Mouse (Mus musculus) ovary, adult 18-20 months (tissue): ENCODE measurements around the gene Gpam.

ENCODE experiments used
- DNase-seq: peaks from one replicate; pipeline ENCODE4 v3.0.0; 2022; ENCODE audit warnings: low spot score, mixed read lengths

Gene Gpam

GRCm38 (mm10) chr19:55138506-55138905, 11.5 kb upstream of the Gpam start:
- DNase-seq: peak; percentile 51

- no peak for DNase-seq
Measured at GRCm38 (mm10) chr19:55137884-55138283, 10.8 kb upstream of the Gpam start.

GRCm38 (mm10) chr19:55136693-55137427, 9.8 kb upstream of the Gpam start:
- DNase-seq: no peak

GRCm38 (mm10) chr19:55135918-55136317, 8.9 kb upstream of the Gpam start:
- DNase-seq: no peak

- no peak for DNase-seq
Measured at GRCm38 (mm10) chr19:55134521-55134920, 7.5 kb upstream of the Gpam start.

GRCm38 (mm10) chr19:55132476-55132875, 5.4 kb upstream of the Gpam start:
- DNase-seq: peak; percentile 44

GRCm38 (mm10) chr19:55131747-55132146, 4.7 kb upstream of the Gpam start:
- peak; percentile 25 for DNase-seq

GRCm38 (mm10) chr19:55128469-55128868, 1.4 kb upstream of the Gpam start:
- DNase-seq: no peak

- DNase-seq: no peak
Measured at GRCm38 (mm10) chr19:55125456-55125855, 1.6 kb downstream of the Gpam start.

- no peak for DNase-seq
Measured at GRCm38 (mm10) chr19:55123001-55123536, 4.0 kb downstream of the Gpam start.

GRCm38 (mm10) chr19:55122351-55122980, 4.6 kb downstream of the Gpam start:
- DNase-seq: no peak

- no peak for DNase-seq
Measured at GRCm38 (mm10) chr19:55121836-55122235, 5.2 kb downstream of the Gpam start.

- DNase-seq: no peak
Measured at GRCm38 (mm10) chr19:55120518-55121244, 6.4 kb downstream of the Gpam start.

GRCm38 (mm10) chr19:55119541-55119940, 7.5 kb downstream of the Gpam start:
- DNase-seq: no peak

GRCm38 (mm10) chr19:55117991-55118390, 9.0 kb downstream of the Gpam start:
- DNase-seq: no peak

- no peak for DNase-seq
Measured at GRCm38 (mm10) chr19:55117059-55117815, 9.8 kb downstream of the Gpam start.

GRCm38 (mm10) chr19:55115532-55115931, 11.5 kb downstream of the Gpam start:
- no peak for DNase-seq

- DNase-seq: no peak
Measured at GRCm38 (mm10) chr19:55114825-55115395, 12.1 kb downstream of the Gpam start.

- DNase-seq: no peak
Measured at GRCm38 (mm10) chr19:55107896-55108295, 19.1 kb downstream of the Gpam start.

- DNase-seq: no peak
Measured at GRCm38 (mm10) chr19:55105969-55106368, 21.1 kb downstream of the Gpam start.

- DNase-seq: peak; percentile 87
Measured at GRCm38 (mm10) chr19:55103081-55103830, 23.8 kb downstream of the Gpam start.
